Mouse (Mus musculus) spleen, adult 2 months (tissue): ENCODE measurements around the gene Cdh4. TPM values are rescaled to one million over a fixed set of nuclear protein-coding genes. Genes with fewer than 3 reads are reported as not detected.
A peak's percentile ranks its signal among the peaks of the same experiment; 100 is the strongest.

Source experiments
- DNase-seq, 2 experiments: peaks; one replicate each; pipeline versions ENCODE4 v3.0.0 to v3.0.0-alpha.2; 2012 to 2021; ENCODE audit warnings: low spot score in 2 of 2, low read depth in 1 of 2
- H3K27ac ChIP-seq: fragments of 200-500 bp; 2 replicates; pipeline ENCODE4 v1.5.1; 2012; ENCODE audit warnings: low read length, inconsistent platforms; ENCODE audit not compliant: insufficient read depth
- H3K27me3 ChIP-seq: fragments of 200-500 bp; 2 replicates; pipeline ENCODE4 v1.6.1; 2012; ENCODE audit warnings: mild to moderate bottlenecking, moderate library complexity, low read length, inconsistent platforms; ENCODE audit not compliant: control insufficient read depth, insufficient read depth
- H3K36me3 ChIP-seq: fragments of 200-500 bp; 2 replicates; pipeline ENCODE4 v1.6.1; 2012; ENCODE audit warnings: mild to moderate bottlenecking, low read length, inconsistent platforms; ENCODE audit not compliant: control insufficient read depth, insufficient read depth
- H3K4me1 ChIP-seq: fragments of 200-500 bp; 2 replicates; pipeline ENCODE4 v1.6.1; 2011; ENCODE audit warnings: inconsistent platforms; ENCODE audit not compliant: control insufficient read depth, insufficient read depth, insufficient read length
- H3K4me3 ChIP-seq: fragments of 200-500 bp; 2 replicates; pipeline ENCODE4 v1.5.1; 2011; ENCODE audit warnings: mild to moderate bottlenecking, inconsistent platforms; ENCODE audit not compliant: insufficient read depth, insufficient read length; ENCODE audit errors: extremely low read depth
- CTCF ChIP-seq: fragments of 200-500 bp; IDR thresholded peaks from 2 replicates; pipeline ENCODE4 v1.5.1; 2011; ENCODE audit warnings: mild to moderate bottlenecking, inconsistent platforms; ENCODE audit not compliant: insufficient read depth, insufficient read length, insufficient replicate concordance; ENCODE audit errors: extremely low read depth
- POLR2A ChIP-seq: fragments of 200-500 bp; IDR thresholded peaks from 2 replicates; pipeline ENCODE4 v1.6.1; 2011; ENCODE audit warnings: low read depth, low read length, inconsistent platforms
- WGBS: fragments of 180-500 bp; shearing (Covaris S2); methylation state at CpG from one replicate; pipeline ENCODE4 v1.1.7; 2018; 5-methylcytosine and 5-hydroxymethylcytosine counted together
- polyA plus RNA-seq: library from polyadenylated mRNA; depleted of rRNA; stranded (reverse); fragments of >200 nt; gene quantifications from 2 replicates; pipeline ENCODE4 v1.2.3, GENCODE M21; 2012

Gene Cdh4
- polyA plus RNA-seq, 1 experiment, result 1.0 TPM

- no peak for DNase-seq
- TF ChIP-seq POLR2A (no peak), CTCF (no peak)
- Histone ChIP-seq H3K27ac (no peak overlapping the region), H3K27me3 (no peaks in the 10 kb centered on the region), H3K4me1 (no peaks in the 10 kb centered on the region), H3K36me3 (no peaks in the 10 kb centered on the region), H3K4me3 (no peak overlapping the region)
- WGBS, result 81% methylated on average over 5 of the region's 5 CpGs
Measured at GRCm38 (mm10) chr2:179811086-179811485, 368.9 kb downstream of the Cdh4 start.

GRCm38 (mm10) chr2:179813035-179813827 is 371.0 kb downstream of the Cdh4 start:
- Histone ChIP-seq H3K4me1 (no peaks in the 10 kb centered on the region), H3K27ac (no peak overlapping the region), H3K4me3 (no peak overlapping the region), H3K36me3 (no peaks in the 10 kb centered on the region), H3K27me3 (no peaks in the 10 kb centered on the region)
- 71% methylated on average over 11 of the region's 11 CpGs for WGBS
- TF ChIP-seq POLR2A (no peak), CTCF (no peak)
- DNase-seq, result no peak

- Histone ChIP-seq H3K27ac (no peak overlapping the region), H3K4me3 (no peak overlapping the region), H3K36me3 (no peaks in the 10 kb centered on the region), H3K4me1 (no peaks in the 10 kb centered on the region), H3K27me3 (no peaks in the 10 kb centered on the region)
- no peak for TF ChIP-seq CTCF
- no peak for TF ChIP-seq POLR2A
- 55% methylated on average over 18 of the region's 18 CpGs for WGBS
- no peak for DNase-seq
Measured at GRCm38 (mm10) chr2:179824776-179825326, 382.6 kb downstream of the Cdh4 start.

- 93% methylated on average over 6 of the region's 6 CpGs for WGBS
- Histone ChIP-seq H3K27ac (no peak overlapping the region), H3K36me3 (no peaks in the 10 kb centered on the region), H3K27me3 (no peaks in the 10 kb centered on the region), H3K4me1 (no peaks in the 10 kb centered on the region), H3K4me3 (no peak overlapping the region)
- DNase-seq, result no peak
- no peak for TF ChIP-seq CTCF
- no peak for TF ChIP-seq POLR2A
Measured at GRCm38 (mm10) chr2:179828968-179829367, 386.7 kb downstream of the Cdh4 start.

- no peaks in the 10 kb centered on the region for H3K27me3 ChIP-seq
- H3K36me3 ChIP-seq, result no peaks in the 10 kb centered on the region
- no peak overlapping the region for H3K27ac ChIP-seq
- no peaks in the 10 kb centered on the region for H3K4me1 ChIP-seq
- 27% methylated on average over 6 of the region's 6 CpGs for WGBS
- H3K4me3 ChIP-seq, result no peak overlapping the region
- no peak for DNase-seq
- TF ChIP-seq CTCF (peak; percentile 25; the same call in 1 of the 2 replicates), POLR2A (no peak)
Measured at GRCm38 (mm10) chr2:179829972-179830371, 387.7 kb downstream of the Cdh4 start.

GRCm38 (mm10) chr2:179834892-179835291 is 392.7 kb downstream of the Cdh4 start:
- no peak for DNase-seq
- H3K36me3 ChIP-seq, result no peaks in the 10 kb centered on the region
- TF ChIP-seq CTCF (no peak), POLR2A (no peak)
- H3K4me1 ChIP-seq, result no peaks in the 10 kb centered on the region
- H3K4me3 ChIP-seq, result no peak overlapping the region
- no peaks in the 10 kb centered on the region for H3K27me3 ChIP-seq
- no peak overlapping the region for H3K27ac ChIP-seq
- WGBS, result 85% methylated on average over 9 of the region's 9 CpGs

GRCm38 (mm10) chr2:179835570-179835969 is 393.3 kb downstream of the Cdh4 start:
- WGBS, result 79% methylated on average over 7 of the region's 7 CpGs
- Histone ChIP-seq H3K27me3 (no peaks in the 10 kb centered on the region), H3K4me1 (no peaks in the 10 kb centered on the region), H3K36me3 (no peaks in the 10 kb centered on the region), H3K27ac (no peak overlapping the region), H3K4me3 (no peak overlapping the region)
- no peak for TF ChIP-seq POLR2A
- TF ChIP-seq CTCF, result no peak
- no peak for DNase-seq
